ENCODE assay signal across 17 mouse cellular contexts in genomic region chr19:10345696-10346095, GRCm38 (mm10). TPM values are rescaled to one million over a fixed set of nuclear protein-coding genes. Genes with fewer than 3 reads are reported as not detected.
DNase-seq lines count a peak whose midpoint lies in the region; ATAC-seq and TF ChIP-seq lines count a peak whose summit lies in the region.
"Had no signal": no experiment of that assay in that cellular context is flagged by ENCODE, and none has a peak within 500 bp of the region (broad histone marks: within the 10 kb centered on the region; RNA-seq: fewer than 3 reads in every experiment).

No protein-coding gene starts in this region.

- 0 out of 2 replicates have a peak, but pooled peaks have one; percentile 16 for ATAC-seq in embryonic facial prominence, embryonic 15.5 days (ENCODE audit: insufficient number of reproducible peaks, low FRiP score, low TSS enrichment, low read depth)
- peak; percentile 28; the same call in 1 of the 2 replicates for ATAC-seq in neural tube, embryonic 14.5 days (ENCODE audit: low read depth)
- ATAC-seq in neural tube, embryonic 15.5 days (ENCODE audit: low FRiP score) = no peak
- ATAC-seq in stomach, postnatal 0 days (ENCODE audit: low FRiP score, low TSS enrichment) = peak; percentile 42; the same call in 1 of the 2 replicates
- ATAC-seq: hindbrain, postnatal 0 days; midbrain, embryonic 16.5 days had no signal

- peaks cover 4% of the 10 kb centered on the region; the same call in 1 of the 2 replicates for H3K27me3 ChIP-seq in embryonic facial prominence, embryonic 15.5 days
- H3K27me3 ChIP-seq in embryonic facial prominence, embryonic 10.5 days (replicated peaks; ENCODE audit: low read depth, poor library complexity, severe bottlenecking) = peaks cover 34% of the 10 kb centered on the region
- H3K27me3 ChIP-seq in neural tube, embryonic 14.5 days (ENCODE audit: control insufficient read depth, insufficient read depth, low read length) = no peaks in the 10 kb centered on the region
- peaks cover 1% of the 10 kb centered on the region; the same call in 1 of the 2 replicates for H3K27me3 ChIP-seq in neural tube, embryonic 15.5 days (replicated peaks)
- no peaks in the 10 kb centered on the region for H3K27me3 ChIP-seq in stomach, postnatal 0 days (ENCODE audit: control insufficient read depth, insufficient read depth, low read length)

- H3K4me2 ChIP-seq in embryonic facial prominence, embryonic 15.5 days (replicated peaks) = no peak overlapping the region
- no peak overlapping the region for H3K4me2 ChIP-seq in neural tube, embryonic 14.5 days (ENCODE audit: low read depth, low read length)
- no peak overlapping the region for H3K4me2 ChIP-seq in neural tube, embryonic 15.5 days
- no peak overlapping the region for H3K4me2 ChIP-seq in stomach, postnatal 0 days (replicated peaks; ENCODE audit: low read depth)

- no peak for TF ChIP-seq CTCF in stomach, postnatal 0 days (IDR thresholded peaks at IDR 0.05; ENCODE audit: low read depth)

- 29% methylated on average over 12 of the region's 12 CpGs for WGBS in embryonic facial prominence, embryonic 15.5 days
- 37% methylated on average over 12 of the region's 12 CpGs for WGBS in embryonic facial prominence, embryonic 10.5 days
- WGBS in neural tube, embryonic 14.5 days = 37% methylated on average over 12 of the region's 12 CpGs
- 47% methylated on average over 12 of the region's 12 CpGs for WGBS in neural tube, embryonic 15.5 days
- WGBS in stomach, postnatal 0 days = 36% methylated on average over 12 of the region's 12 CpGs

- DNase-seq in embryonic facial prominence, embryonic 10.5 days (ENCODE audit: low spot score) = no peak
- peak; percentile 27 for DNase-seq in kidney, postnatal 4 days
- DNase-seq in kidney, adult 18-20 months = no peak
- DNase-seq in stomach, postnatal 0 days (ENCODE audit: low spot score) = no peak
- DNase-seq in left cerebral cortex, postnatal 4 days = no peak
- DNase-seq: adrenal gland, postnatal 14 days; heart, adult 11 months; heart, postnatal 10 days; lung, postnatal 14 days; thymus, adult 2 months had no signal

- peaks cover 6% of the 10 kb centered on the region for H3K4me1 ChIP-seq in embryonic facial prominence, embryonic 15.5 days
- H3K4me1 ChIP-seq in embryonic facial prominence, embryonic 10.5 days = peaks cover 24% of the 10 kb centered on the region
- 0 out of 2 replicates have a peak, but pooled peaks cover 4% of the 10 kb centered on the region for H3K4me1 ChIP-seq in neural tube, embryonic 14.5 days (ENCODE audit: control insufficient read depth, insufficient read depth, low read length)
- peaks cover 24% of the 10 kb centered on the region for H3K4me1 ChIP-seq in neural tube, embryonic 15.5 days
- no peaks in the 10 kb centered on the region for H3K4me1 ChIP-seq in stomach, postnatal 0 days (replicated peaks; ENCODE audit: control insufficient read depth, insufficient read depth)

- no peaks in the 10 kb centered on the region for H3K36me3 ChIP-seq in embryonic facial prominence, embryonic 15.5 days
- no peaks in the 10 kb centered on the region for H3K36me3 ChIP-seq in embryonic facial prominence, embryonic 10.5 days (replicated peaks)
- H3K36me3 ChIP-seq in neural tube, embryonic 14.5 days (ENCODE audit: control insufficient read depth, insufficient read depth, low read length) = no peaks in the 10 kb centered on the region
- H3K36me3 ChIP-seq in neural tube, embryonic 15.5 days = no peaks in the 10 kb centered on the region
- no peaks in the 10 kb centered on the region for H3K36me3 ChIP-seq in stomach, postnatal 0 days (ENCODE audit: control insufficient read depth, insufficient read depth, low read length)
- H3K36me3 ChIP-seq: G1E had no signal

- intact Hi-C loops in left cerebral cortex, postnatal 4 days (cut with DNase I) = no loop called here

- no peak overlapping the region for H3K27ac ChIP-seq in embryonic facial prominence, embryonic 15.5 days (replicated peaks)
- no peak overlapping the region for H3K27ac ChIP-seq in embryonic facial prominence, embryonic 10.5 days (replicated peaks)
- no peak overlapping the region for H3K27ac ChIP-seq in neural tube, embryonic 14.5 days (ENCODE audit: low read depth, low read length)
- no peak overlapping the region for H3K27ac ChIP-seq in neural tube, embryonic 15.5 days (replicated peaks)
- no peak overlapping the region for H3K27ac ChIP-seq in stomach, postnatal 0 days (replicated peaks)
- H3K27ac ChIP-seq: hindbrain, postnatal 0 days had no signal

- no peak overlapping the region for H3K9ac ChIP-seq in embryonic facial prominence, embryonic 15.5 days
- no peak overlapping the region for H3K9ac ChIP-seq in neural tube, embryonic 14.5 days (replicated peaks; ENCODE audit: low read depth, low read length)
- no peak overlapping the region for H3K9ac ChIP-seq in neural tube, embryonic 15.5 days (replicated peaks)
- H3K9ac ChIP-seq in stomach, postnatal 0 days (ENCODE audit: low read length) = no peak overlapping the region

- H3K9me3 ChIP-seq in embryonic facial prominence, embryonic 15.5 days (replicated peaks) = no peaks in the 10 kb centered on the region
- no peaks in the 10 kb centered on the region for H3K9me3 ChIP-seq in embryonic facial prominence, embryonic 10.5 days
- H3K9me3 ChIP-seq in neural tube, embryonic 14.5 days (ENCODE audit: control insufficient read depth, low read length) = no peaks in the 10 kb centered on the region
- H3K9me3 ChIP-seq in neural tube, embryonic 15.5 days (replicated peaks) = no peaks in the 10 kb centered on the region
- H3K9me3 ChIP-seq in stomach, postnatal 0 days (ENCODE audit: control insufficient read depth, low read length) = no peaks in the 10 kb centered on the region
- H3K9me3 ChIP-seq: G1E had no signal

- no peak overlapping the region for H3K4me3 ChIP-seq in embryonic facial prominence, embryonic 15.5 days (replicated peaks)
- H3K4me3 ChIP-seq in embryonic facial prominence, embryonic 10.5 days = no peak overlapping the region
- no peak overlapping the region for H3K4me3 ChIP-seq in neural tube, embryonic 14.5 days (ENCODE audit: low read depth, low read length)
- no peak overlapping the region for H3K4me3 ChIP-seq in neural tube, embryonic 15.5 days (replicated peaks)
- H3K4me3 ChIP-seq in stomach, postnatal 0 days (ENCODE audit: low read depth, low read length) = no peak overlapping the region

- no peak for TF ChIP-seq EP300 in stomach, postnatal 0 days (optimal IDR thresholded peaks at IDR 0.05)

RNA-seq across cellular contexts. Expression of gene Dagla, which starts 41.0 kb away (rescaled TPM):
- 2.8 and 3.5 TPM in 2 replicates for polyA plus RNA-seq in embryonic facial prominence, embryonic 15.5 days (2015; fragmentation: Nextera tagmentation; extraction: Ambion mirVana)
- 2.2 and 2.4 TPM in 2 replicates for polyA plus RNA-seq in embryonic facial prominence, embryonic 10.5 days (2016; fragmentation: Nextera tagmentation; extraction: Ambion mirVana)
- 7.8 and 8.9 TPM in 2 replicates for polyA plus RNA-seq in neural tube, embryonic 14.5 days (2014; fragmentation: Nextera tagmentation; extraction: Ambion mirVana)
- polyA plus RNA-seq in neural tube, embryonic 15.5 days (2015; fragmentation: Nextera tagmentation; extraction: Ambion mirVana) = 11.2 and 12.2 TPM in 2 replicates
- polyA plus RNA-seq in stomach, postnatal 0 days (2015; fragmentation: Nextera tagmentation; extraction: Ambion mirVana) = 1.3 and 1.7 TPM in 2 replicates
- 10 to 100 TPM; 44.1 to 44.6 TPM for total RNA-seq in left cerebral cortex, postnatal 4 days (2021)
- total RNA-seq: neutrophil, adult 5-6 weeks had no signal
- polyA plus RNA-seq: G1E had no signal

RNA-seq across cellular contexts. Expression of gene Syt7, which starts 43.2 kb away (rescaled TPM):
- polyA plus RNA-seq in embryonic facial prominence, embryonic 15.5 days (2015; fragmentation: Nextera tagmentation; extraction: Ambion mirVana) = 0.95 and 1.1 TPM in 2 replicates
- 0.44 and 0.64 TPM in 2 replicates for polyA plus RNA-seq in embryonic facial prominence, embryonic 10.5 days (2016; fragmentation: Nextera tagmentation; extraction: Ambion mirVana)
- 11.4 and 15.5 TPM in 2 replicates for polyA plus RNA-seq in neural tube, embryonic 14.5 days (2014; fragmentation: Nextera tagmentation; extraction: Ambion mirVana)
- 10.4 and 17.3 TPM in 2 replicates for polyA plus RNA-seq in neural tube, embryonic 15.5 days (2015; fragmentation: Nextera tagmentation; extraction: Ambion mirVana)
- polyA plus RNA-seq in stomach, postnatal 0 days (2015; fragmentation: Nextera tagmentation; extraction: Ambion mirVana) = 2.7 and 4.3 TPM in 2 replicates
- total RNA-seq in left cerebral cortex, postnatal 4 days (2021) = 100 to 1,000 TPM; 209 to 213 TPM
- total RNA-seq: neutrophil, adult 5-6 weeks had no signal
- polyA plus RNA-seq: G1E had no signal

Comparison
In these comparisons a context has a peak if more than half of its experiments do, and no peak if none do; other contexts are left out.
1. DNase-seq: peak in kidney, postnatal 4 days (2 of 2); none in embryonic facial prominence, embryonic 10.5 days (single experiment), kidney, adult 18-20 months (single experiment), stomach, postnatal 0 days (single experiment) and left cerebral cortex, postnatal 4 days (single experiment).